Mouse (Mus musculus): ENCODE measurements around the gene Gm3594. TPM values are rescaled to one million over a fixed set of nuclear protein-coding genes. Genes with fewer than 3 reads are reported as not detected.
"Not testable (repeated sequence)": the region's sequence is repeated elsewhere in the genome, so short reads cannot be mapped to it uniquely, and the experiment has no call there.

Gm3594 gene
- polyA plus RNA-seq, 2 experiments = not detected

GRCm38 (mm10) chr14:6412382-6412781 lies 32.0 kb downstream of the Gm3594 start, which contains the start of gene Gm3591:
Gene Gm3591 (minus strand): TSS chr14:6412482.
- not testable (repeated sequence) for H3K36me3 ChIP-seq (ENCODE audit: control insufficient read depth, insufficient read depth, low read length); H3K27ac ChIP-seq (replicated peaks; ENCODE audit: low read depth, low read length); DNase-seq (ENCODE audit: low spot score); H3K27me3 ChIP-seq (ENCODE audit: control insufficient read depth, insufficient read depth, low read length); ATAC-seq (ENCODE audit: low FRiP score, low read depth); H3K4me2 ChIP-seq (replicated peaks; ENCODE audit: low read depth, low read length, severe bottlenecking); H3K4me3 ChIP-seq (replicated peaks; ENCODE audit: low read length); H3K9me3 ChIP-seq (ENCODE audit: control insufficient read depth, low read length); H3K4me1 ChIP-seq (ENCODE audit: control insufficient read depth, insufficient read depth, low read length); H3K9ac ChIP-seq (ENCODE audit: low read depth, low read length, severe bottlenecking)
- no CpG with 5 or more reads among the region's 2 CpGs for WGBS

- WGBS = 73% methylated on average over 2 of the region's 4 CpGs
- not testable (repeated sequence) for H3K4me3 ChIP-seq (replicated peaks; ENCODE audit: low read length)
Observed at GRCm38 (mm10) chr14:6390219-6390618, 54.2 kb downstream of the Gm3594 start, which contains the start of gene Gm16440. Gene Gm16440 (minus strand): TSS chr14:6390319.

More at GRCm38 (mm10) chr14:6390219-6390618, 54.2 kb downstream of the Gm3594 start, which contains the start of gene Gm16440:
- H3K4me1 ChIP-seq (ENCODE audit: control insufficient read depth, insufficient read depth, low read length); H3K9me3 ChIP-seq (ENCODE audit: control insufficient read depth, low read length); ATAC-seq (ENCODE audit: low FRiP score, low read depth); H3K27me3 ChIP-seq (ENCODE audit: control insufficient read depth, insufficient read depth, low read length); DNase-seq (ENCODE audit: low spot score); H3K4me2 ChIP-seq (replicated peaks; ENCODE audit: low read depth, low read length, severe bottlenecking); H3K9ac ChIP-seq (ENCODE audit: low read depth, low read length, severe bottlenecking); H3K36me3 ChIP-seq (ENCODE audit: control insufficient read depth, insufficient read depth, low read length); H3K27ac ChIP-seq (replicated peaks; ENCODE audit: low read depth, low read length): not testable (repeated sequence)

Other genes starting within 250 kb of the Gm3594 start
- gene Gm21560, start 225.3 kb downstream of the Gm3594 start, polyA plus RNA-seq (2012; rRNA removed) = not detected in 2 replicates
- not detected in 2 replicates for gene Gm21560, start 225.3 kb downstream of the Gm3594 start, polyA plus RNA-seq (2014; fragmentation: Nextera tagmentation; extraction: Ambion mirVana)
- gene Gm3411, start 157.4 kb downstream of the Gm3594 start, polyA plus RNA-seq (2012; rRNA removed) = 0.27 and 0.44 TPM in 2 replicates
- 0.51 and 0.76 TPM in 2 replicates for gene Gm3411, start 157.4 kb downstream of the Gm3594 start, polyA plus RNA-seq (2014; fragmentation: Nextera tagmentation; extraction: Ambion mirVana)
- not detected in 2 replicates for gene Gm21103, start 139.8 kb downstream of the Gm3594 start, polyA plus RNA-seq (2012; rRNA removed)
- gene Gm21103, start 139.8 kb downstream of the Gm3594 start, polyA plus RNA-seq (2014; fragmentation: Nextera tagmentation; extraction: Ambion mirVana) = not detected in 2 replicates
- not detected in 2 replicates for gene Gm3618, start 100.9 kb downstream of the Gm3594 start, polyA plus RNA-seq (2012; rRNA removed)
- gene Gm3618, start 100.9 kb downstream of the Gm3594 start, polyA plus RNA-seq (2014; fragmentation: Nextera tagmentation; extraction: Ambion mirVana) = not detected in 2 replicates
- gene Gm16440, start 54.3 kb downstream of the Gm3594 start, polyA plus RNA-seq (2012; rRNA removed) = not detected in 2 replicates
- not detected in 2 replicates for gene Gm16440, start 54.3 kb downstream of the Gm3594 start, polyA plus RNA-seq (2014; fragmentation: Nextera tagmentation; extraction: Ambion mirVana)
- gene Gm3591, start 32.1 kb downstream of the Gm3594 start, polyA plus RNA-seq (2012; rRNA removed) = 1.4 and 1.6 TPM in 2 replicates
- gene Gm3591, start 32.1 kb downstream of the Gm3594 start, polyA plus RNA-seq (2014; fragmentation: Nextera tagmentation; extraction: Ambion mirVana) = 0.80 and 0.99 TPM in 2 replicates
- gene Gm8356, start 92.7 kb upstream of the Gm3594 start, polyA plus RNA-seq (2012; rRNA removed) = not detected in 2 replicates
- not detected in 2 replicates for gene Gm8356, start 92.7 kb upstream of the Gm3594 start, polyA plus RNA-seq (2014; fragmentation: Nextera tagmentation; extraction: Ambion mirVana)
- gene Gm3629, start 146.0 kb upstream of the Gm3594 start, polyA plus RNA-seq (2012; rRNA removed) = 0.15 and 0.44 TPM in 2 replicates
- 0.32 TPM in 1 of 2 replicates, not detected in the other for gene Gm3629, start 146.0 kb upstream of the Gm3594 start, polyA plus RNA-seq (2014; fragmentation: Nextera tagmentation; extraction: Ambion mirVana)
- not detected in 2 replicates for gene Gm3460, start 177.8 kb upstream of the Gm3594 start, polyA plus RNA-seq (2012; rRNA removed)
- not detected in 2 replicates for gene Gm3460, start 177.8 kb upstream of the Gm3594 start, polyA plus RNA-seq (2014; fragmentation: Nextera tagmentation; extraction: Ambion mirVana)
- gene Gm10251, start 239.6 kb upstream of the Gm3594 start, polyA plus RNA-seq (2012; rRNA removed) = not detected in 2 replicates
- gene Gm10251, start 239.6 kb upstream of the Gm3594 start, polyA plus RNA-seq (2014; fragmentation: Nextera tagmentation; extraction: Ambion mirVana) = not detected in 2 replicates

Data from limb, embryonic 14.5 days (tissue).